Mouse (Mus musculus) forebrain, postnatal 0 days (tissue): ENCODE measurements around the gene Aes. TPM values are rescaled to one million over a fixed set of nuclear protein-coding genes. Genes with fewer than 3 reads are reported as not detected.

Source experiments
- ATAC-seq: fragments of 200-750 bp; cut with Nextera tagmentation; 2 replicates; pipeline ENCODE4 v1.8.0; 2017; ENCODE audit warnings: mild to moderate bottlenecking, moderate library complexity
- DNase-seq: peaks from one replicate; pipeline ENCODE4 v3.0.0-alpha.2; 2015
- H3K27ac ChIP-seq: fragments of 300-500 bp; sonication (generic); 2 replicates; pipeline ENCODE4 v1.5.1; 2014; ENCODE audit warnings: low read depth, mild to moderate bottlenecking, antibody characterized with exemption, low read length, moderate library complexity, mixed read lengths
- H3K27me3 ChIP-seq: fragments of 300-500 bp; sonication (generic); 2 replicates; pipeline ENCODE4 v1.6.1; 2014; ENCODE audit warnings: mild to moderate bottlenecking, low read length, mixed read lengths; ENCODE audit not compliant: insufficient read depth
- H3K36me3 ChIP-seq: fragments of 300-500 bp; sonication (generic); 2 replicates; pipeline ENCODE4 v1.6.1; 2014; ENCODE audit warnings: mild to moderate bottlenecking, moderate library complexity; ENCODE audit not compliant: insufficient read depth
- H3K4me1 ChIP-seq: fragments of 300-500 bp; sonication (generic); 2 replicates; pipeline ENCODE4 v1.6.1; 2014; ENCODE audit warnings: antibody characterized with exemption; ENCODE audit not compliant: insufficient read depth
- H3K4me2 ChIP-seq: fragments of 300-500 bp; sonication (generic); 2 replicates; pipeline ENCODE4 v1.6.1; 2014; ENCODE audit warnings: low read depth, mild to moderate bottlenecking, moderate library complexity
- H3K4me3 ChIP-seq: fragments of 300-500 bp; sonication (generic); 2 replicates; pipeline ENCODE4 v1.5.1; 2014; ENCODE audit warnings: low read depth, low read length, mixed read lengths
- H3K9ac ChIP-seq: fragments of 300-500 bp; sonication (generic); 2 replicates; pipeline ENCODE4 v1.6.1; 2014; ENCODE audit warnings: mild to moderate bottlenecking
- H3K9me3 ChIP-seq: fragments of 300-500 bp; sonication (generic); 2 replicates; pipeline ENCODE4 v1.6.1; 2016; ENCODE audit warnings: low read length
- CTCF ChIP-seq: sonication (generic); IDR thresholded peaks from 2 replicates; pipeline ENCODE4 v1.5.1; 2016; ENCODE audit warnings: antibody characterized with exemption, control low read depth, low read depth
- WGBS: fragments of 180-500 bp; shearing (Covaris S2); extraction: QIAGEN DNeasy Blood & Tissue Kit; methylation state at CpG from one replicate; pipeline ENCODE4 v1.1.7; 2014; 5-methylcytosine and 5-hydroxymethylcytosine counted together
- polyA plus RNA-seq: library from polyadenylated mRNA; unstranded; fragments of >200 nt; fragmentation: Nextera tagmentation; extraction: Ambion mirVana; gene quantifications from 2 replicates; pipeline ENCODE4 v1.2.1, GENCODE M21; 2015
- total RNA-seq: library from RNA; depleted of rRNA; stranded (reverse); fragments of >200 nt; gene quantifications from 2 replicates; pipeline ENCODE4 v1.2.3, GENCODE M21; 2014

Aes gene
- total and polyA plus RNA-seq, 2 experiments from 2014 or later, result 450 to 802 TPM

DNA sequence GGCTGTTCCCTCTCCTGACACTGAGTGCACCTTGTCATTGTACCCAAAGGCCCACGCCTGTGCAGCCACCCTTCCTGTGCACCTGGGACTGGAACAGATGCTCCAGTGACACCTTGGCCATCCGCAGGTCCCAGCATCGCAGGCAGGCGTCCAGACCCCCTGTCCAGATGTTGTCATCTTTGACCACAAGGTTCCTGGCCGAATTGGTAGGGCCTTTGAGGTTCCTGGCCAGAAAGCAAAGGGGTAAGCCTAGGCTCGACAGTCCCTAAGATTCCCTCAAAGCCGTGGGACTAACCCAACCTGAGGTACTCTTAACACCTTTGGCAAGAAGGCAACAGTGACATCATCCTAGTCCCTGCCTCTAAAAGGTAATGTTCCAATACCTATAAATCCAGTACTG, 33.3 kb downstream of the Aes start:
- Histone ChIP-seq H3K4me2 (no peak overlapping the region), H3K4me3 (no peak overlapping the region), H3K4me1 (peaks cover 11% of the 10 kb centered on the region), H3K9me3 (no peaks in the 10 kb centered on the region), H3K36me3 (peaks cover 8% of the 10 kb centered on the region; the same call in 1 of the 2 replicates), H3K27ac (no peak overlapping the region), H3K27me3 (peaks cover 23% of the 10 kb centered on the region), H3K9ac (no peak overlapping the region)
- ATAC-seq (no peak), DNase-seq (no peak)
- no peak for TF ChIP-seq CTCF
- WGBS, result 78% methylated on average over 7 of the region's 7 CpGs

- Histone ChIP-seq H3K9me3 (no peaks in the 10 kb centered on the region), H3K4me2 (no peak overlapping the region), H3K27me3 (peaks cover 23% of the 10 kb centered on the region), H3K27ac (no peak overlapping the region), H3K4me1 (peaks cover 11% of the 10 kb centered on the region), H3K9ac (no peak overlapping the region), H3K4me3 (no peak overlapping the region), H3K36me3 (peaks cover 3% of the 10 kb centered on the region; the same call in 1 of the 2 replicates)
- WGBS, result 79% methylated on average over 4 of the region's 4 CpGs
- DNase-seq (no peak), ATAC-seq (no peak)
- TF ChIP-seq CTCF, result no peak
Measured at GRCm38 (mm10) chr10:81593223-81593622, 33.9 kb downstream of the Aes start.

DNA sequence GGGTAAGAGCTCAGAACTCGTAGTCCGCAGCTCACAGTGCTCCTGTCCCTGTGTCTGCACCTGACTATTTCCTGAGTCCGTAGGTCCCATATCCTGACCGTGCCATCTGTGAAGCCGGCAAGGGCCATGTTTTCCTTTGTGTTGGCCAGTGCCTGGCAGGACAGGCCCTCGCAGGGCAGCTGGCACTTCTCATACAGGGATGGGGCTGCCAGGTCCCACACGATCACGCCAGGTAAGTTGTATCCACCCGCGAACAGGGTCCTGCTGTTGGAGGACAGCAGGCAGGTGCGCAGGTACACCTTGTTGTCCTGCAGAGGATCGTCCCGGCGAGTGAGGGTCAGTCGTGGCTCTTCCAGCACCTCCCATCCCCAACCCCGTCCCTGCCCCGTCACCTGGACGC, 34.6 kb downstream of the Aes start:
- ATAC-seq, result no peak

DNA sequence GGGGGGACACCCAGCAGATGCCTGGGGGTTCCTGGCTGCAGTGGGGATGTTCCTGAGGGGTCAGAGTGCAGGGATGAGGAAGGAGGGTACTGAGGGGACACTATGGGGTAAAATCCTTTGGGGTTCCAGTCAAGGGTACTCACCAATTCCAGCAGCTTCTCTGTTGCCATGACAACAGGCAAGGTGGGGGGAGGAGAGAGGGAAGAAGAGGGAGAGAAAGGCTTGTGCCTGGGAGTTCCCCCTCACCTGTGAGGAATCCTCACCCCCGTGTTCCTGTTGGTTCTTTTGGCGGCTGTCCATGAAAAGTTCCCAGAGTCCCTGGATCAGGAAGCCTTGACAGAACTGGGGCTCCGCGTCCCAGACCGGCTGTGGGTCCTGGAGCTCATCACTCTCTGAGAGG, 36.3 kb downstream of the Aes start:
- H3K27me3 ChIP-seq, result peaks cover 23% of the 10 kb centered on the region
- no peak for TF ChIP-seq CTCF

More for the DNA sequence above, 34.6 kb downstream of the Aes start:
- TF ChIP-seq CTCF, result no peak
- peaks cover 24% of the 10 kb centered on the region for H3K27me3 ChIP-seq
- peaks cover 11% of the 10 kb centered on the region for H3K4me1 ChIP-seq
- no peak overlapping the region for H3K9ac ChIP-seq
- no peak overlapping the region for H3K27ac ChIP-seq
- no peak overlapping the region for H3K4me2 ChIP-seq
- no peaks in the 10 kb centered on the region for H3K9me3 ChIP-seq
- no peak for DNase-seq
- H3K36me3 ChIP-seq, result no peaks in the 10 kb centered on the region
- WGBS, result 76% methylated on average over 18 of the region's 18 CpGs
- H3K4me3 ChIP-seq, result no peak overlapping the region

GRCm38 (mm10) chr10:81596611-81597010, 37.3 kb downstream of the Aes start:
- H3K27ac ChIP-seq, result no peak overlapping the region
- 5% methylated on average over 10 of the region's 10 CpGs for WGBS
- peaks cover 17% of the 10 kb centered on the region for H3K4me1 ChIP-seq
- no peak for TF ChIP-seq CTCF
- H3K9ac ChIP-seq, result 0 out of 2 replicates have a peak overlapping the region, but pooled peaks have one; percentile 22
- H3K4me3 ChIP-seq, result no peak overlapping the region
- no peaks in the 10 kb centered on the region for H3K9me3 ChIP-seq
- no peaks in the 10 kb centered on the region for H3K36me3 ChIP-seq
- no peak for DNase-seq
- H3K27me3 ChIP-seq, result peaks cover 23% of the 10 kb centered on the region
- H3K4me2 ChIP-seq, result peak overlapping the region; percentile 29
- no peak for ATAC-seq

More for the DNA sequence above, 36.3 kb downstream of the Aes start:
- no peak overlapping the region for H3K27ac ChIP-seq
- ATAC-seq (no peak), DNase-seq (no peak)
- H3K4me2 ChIP-seq, result no peak overlapping the region
- no peak overlapping the region for H3K9ac ChIP-seq
- no peak overlapping the region for H3K4me3 ChIP-seq
- H3K9me3 ChIP-seq, result no peaks in the 10 kb centered on the region
- H3K4me1 ChIP-seq, result peaks cover 12% of the 10 kb centered on the region
- no peaks in the 10 kb centered on the region for H3K36me3 ChIP-seq
- WGBS, result 44% methylated on average over 5 of the region's 5 CpGs

DNA sequence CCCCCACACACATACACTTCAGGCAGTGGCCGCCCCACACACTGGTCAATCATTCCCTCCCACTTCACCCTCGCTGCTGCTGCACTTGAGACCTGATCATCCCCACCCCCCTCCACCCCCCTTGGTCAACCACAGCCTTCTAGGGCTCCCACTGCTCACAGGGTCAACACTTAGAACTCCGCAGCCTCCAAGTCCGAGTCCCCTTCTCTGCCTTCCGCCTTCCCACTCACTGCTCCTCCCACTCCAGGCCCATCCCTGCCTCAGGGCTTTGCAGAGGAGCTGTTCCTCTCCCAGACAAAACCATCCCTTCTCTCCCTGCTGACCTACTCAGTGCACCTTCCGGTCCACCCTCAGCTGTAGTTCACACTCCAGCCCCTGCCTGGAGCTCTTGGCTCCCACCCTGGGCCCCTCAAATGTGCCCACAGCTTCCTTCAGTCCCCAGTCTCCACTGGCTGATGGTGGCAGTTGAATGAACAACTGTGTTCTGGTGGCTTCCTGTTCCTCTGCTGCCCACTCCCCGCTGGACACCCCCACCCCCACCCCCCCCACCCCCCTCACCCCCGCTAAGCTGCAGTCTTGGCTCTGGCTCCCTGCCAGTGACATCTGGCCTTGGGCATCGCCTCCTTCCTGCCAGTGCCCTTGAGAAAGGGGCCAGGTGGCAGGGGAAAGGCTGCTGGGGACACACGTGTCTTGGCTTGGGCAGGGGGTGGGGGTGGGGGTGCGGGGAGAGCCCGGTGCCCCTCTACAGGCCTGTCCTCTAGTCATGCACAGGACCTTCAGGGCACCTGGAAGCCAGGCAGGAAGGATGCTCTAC, 38.1 kb downstream of the Aes start:
- no peaks in the 10 kb centered on the region for H3K9me3 ChIP-seq
- H3K27ac ChIP-seq, result no peak overlapping the region
- ATAC-seq, result peak; percentile 14; the same call in 1 of the 2 replicates
- no peak for DNase-seq
- H3K27me3 ChIP-seq, result peaks cover 23% of the 10 kb centered on the region
- TF ChIP-seq CTCF, result no peak
- peaks cover 17% of the 10 kb centered on the region for H3K4me1 ChIP-seq
- H3K36me3 ChIP-seq, result no peaks in the 10 kb centered on the region
- 5% methylated on average over 11 of the region's 12 CpGs for WGBS
- no peak overlapping the region for H3K4me3 ChIP-seq
- peak overlapping the region; percentile 29; the same call in 1 of the 2 replicates for H3K4me2 ChIP-seq
- no peak overlapping the region for H3K9ac ChIP-seq

- Histone ChIP-seq H3K27ac (no peak overlapping the region), H3K4me1 (peaks cover 17% of the 10 kb centered on the region), H3K4me3 (no peak overlapping the region), H3K27me3 (peaks cover 18% of the 10 kb centered on the region), H3K36me3 (no peaks in the 10 kb centered on the region), H3K9ac (no peak overlapping the region), H3K9me3 (no peaks in the 10 kb centered on the region), H3K4me2 (no peak overlapping the region)
- TF ChIP-seq CTCF, result no peak
- WGBS, result 51% methylated on average over 3 of the region's 3 CpGs
- DNase-seq (no peak), ATAC-seq (no peak)
Measured at GRCm38 (mm10) chr10:81598342-81598741, 39.1 kb downstream of the Aes start.
